Mouse (Mus musculus) MEL (cell line): ENCODE results near the gene Trim8. TPM values are rescaled to one million over a fixed set of nuclear protein-coding genes. Genes with fewer than 3 reads are reported as not detected.

Experiments
- DNase-seq: peaks from one replicate; pipeline ENCODE4 v3.0.0; 2011; ENCODE audit warnings: low read depth, low spot score
- H3K27ac ChIP-seq: 2 replicates; pipeline ENCODE4 v1.5.1; 2012; ENCODE audit warnings: low read depth, mild to moderate bottlenecking, control low read depth, low read length, moderate library complexity; ENCODE audit not compliant: control insufficient read depth
- H3K27me3 ChIP-seq, 2 experiments: fragments of 150-350 bp in 1 of 2; sonication (generic) in 1 of 2; 2 replicates each; pipeline ENCODE4 v1.6.1; 2012; ENCODE audit warnings: low read length in 2 of 2, mild to moderate bottlenecking in 2 of 2, improper control_type of control experiment in 1 of 2, moderate library complexity in 1 of 2; ENCODE audit not compliant: insufficient read depth in 2 of 2, control insufficient read depth in 1 of 2
- H3K36me3 ChIP-seq, 2 experiments: 2 replicates each; pipeline ENCODE4 v1.6.1; 2012 to 2014; ENCODE audit warnings: low read length in 2 of 2, improper control_type of control experiment in 1 of 2, inconsistent platforms in 1 of 2, mild to moderate bottlenecking in 1 of 2; ENCODE audit not compliant: insufficient read depth in 2 of 2, control insufficient read depth in 1 of 2
- H3K4me1 ChIP-seq, 2 experiments: fragments of 150-350 bp in 1 of 2; sonication (generic) in 1 of 2; 2 replicates each; pipeline ENCODE4 v1.6.1; 2012; ENCODE audit warnings: low read length in 2 of 2, improper control_type of control experiment in 1 of 2, mild to moderate bottlenecking in 1 of 2; ENCODE audit not compliant: insufficient read depth in 2 of 2, control insufficient read depth in 1 of 2
- H3K4me3 ChIP-seq, 2 experiments: fragments of 150-350 bp in 1 of 2; sonication (generic) in 1 of 2; 2 replicates each; pipeline ENCODE4 v1.5.1; 2012; ENCODE audit warnings: low read depth in 2 of 2, low read length in 2 of 2, mild to moderate bottlenecking in 2 of 2, moderate library complexity in 2 of 2, control low read depth in 1 of 2, improper control_type of control experiment in 1 of 2; ENCODE audit not compliant: control insufficient read depth in 1 of 2, insufficient read depth in 1 of 2
- H3K79me2 ChIP-seq: 2 replicates; pipeline ENCODE4 v1.6.1; 2012; ENCODE audit warnings: mild to moderate bottlenecking, low read length, moderate library complexity; ENCODE audit not compliant: control insufficient read depth, poor library complexity, insufficient read depth
- H3K9ac ChIP-seq: 2 replicates; pipeline ENCODE4 v1.6.1; 2012; ENCODE audit warnings: low read depth, mild to moderate bottlenecking, control low read depth, low read length, moderate library complexity; ENCODE audit not compliant: control insufficient read depth, poor library complexity, severe bottlenecking
- H3K9me3 ChIP-seq: fragments of 150-350 bp; sonication (generic); replicated peaks from 2 replicates; pipeline ENCODE4 v1.6.1; 2012; ENCODE audit warnings: mild to moderate bottlenecking, low read length, improper control_type of control experiment, moderate library complexity; ENCODE audit not compliant: insufficient read depth
- BHLHE40 ChIP-seq: IDR thresholded peaks from 2 replicates; pipeline ENCODE4 v1.6.1; 2012; ENCODE audit warnings: low read depth, mild to moderate bottlenecking, inconsistent platforms, low read length, improper control_type of control experiment, borderline replicate concordance
- CHD1 ChIP-seq: IDR thresholded peaks from 2 replicates; pipeline ENCODE4 v1.6.1; 2012; ENCODE audit warnings: low read depth, mild to moderate bottlenecking, inconsistent platforms, low read length, improper control_type of control experiment
- CHD2 ChIP-seq: IDR thresholded peaks from 2 replicates; pipeline ENCODE4 v1.6.1; 2011; ENCODE audit warnings: low read length, improper control_type of control experiment
- CTCF ChIP-seq, 3 experiments: IDR thresholded peaks in 2 of 3; conservative IDR thresholded peaks in 1 of 3; 2 replicates each; pipeline ENCODE4 v1.5.1; 2011 to 2012; ENCODE audit warnings: low read length in 3 of 3, low read depth in 2 of 3, mild to moderate bottlenecking in 2 of 3, improper control_type of control experiment in 1 of 3, inconsistent platforms in 1 of 3, mixed read lengths in 1 of 3, moderate library complexity in 1 of 3; ENCODE audit not compliant: control insufficient read depth in 1 of 3, insufficient read depth in 1 of 3, poor library complexity in 1 of 3, severe bottlenecking in 1 of 3
- E2F4 ChIP-seq: IDR thresholded peaks from 2 replicates; pipeline ENCODE4 v1.6.1; 2011; ENCODE audit warnings: low read depth, low read length, improper control_type of control experiment, borderline replicate concordance
- ELF1 ChIP-seq: IDR thresholded peaks from 2 replicates; pipeline ENCODE4 v1.6.1; 2014; ENCODE audit warnings: low read depth, mild to moderate bottlenecking, inconsistent platforms, low read length, improper control_type of control experiment, moderate library complexity
- EP300 ChIP-seq, 2 experiments: IDR thresholded peaks; 2 replicates each; pipeline ENCODE4 v1.6.1; 2011; ENCODE audit warnings: improper control_type of control experiment in 2 of 2, low read length in 2 of 2, low read depth in 1 of 2, mild to moderate bottlenecking in 1 of 2
- ETS1 ChIP-seq: IDR thresholded peaks from 2 replicates; pipeline ENCODE4 v1.6.1; 2012; ENCODE audit warnings: low read depth, mild to moderate bottlenecking, inconsistent platforms, low read length, improper control_type of control experiment, moderate library complexity
- GABPA ChIP-seq: IDR thresholded peaks from 2 replicates; pipeline ENCODE4 v1.6.1; 2012; ENCODE audit warnings: low read depth, mild to moderate bottlenecking, inconsistent platforms, low read length, improper control_type of control experiment, moderate library complexity
- HCFC1 ChIP-seq: IDR thresholded peaks from 2 replicates; pipeline ENCODE4 v1.6.1; 2012; ENCODE audit warnings: low read depth, mild to moderate bottlenecking, inconsistent platforms, low read length, improper control_type of control experiment, moderate library complexity
- JUND ChIP-seq: IDR thresholded peaks from 2 replicates; pipeline ENCODE4 v1.6.1; 2011; ENCODE audit warnings: low read depth, mild to moderate bottlenecking, improper control_type of control experiment, low read length
- KAT2A ChIP-seq: conservative IDR thresholded peaks from 2 replicates; pipeline ENCODE4 v1.6.1; 2012; ENCODE audit warnings: low read depth, low read length, improper control_type of control experiment, inconsistent platforms
- MAFK ChIP-seq: IDR thresholded peaks from 2 replicates; pipeline ENCODE4 v1.6.1; 2011; ENCODE audit warnings: low read depth, mild to moderate bottlenecking, low read length, improper control_type of control experiment, borderline replicate concordance
- MAX ChIP-seq: IDR thresholded peaks from 2 replicates; pipeline ENCODE4 v1.6.1; 2011; ENCODE audit warnings: low read length, improper control_type of control experiment
- MAZ ChIP-seq: IDR thresholded peaks from 2 replicates; pipeline ENCODE4 v1.6.1; 2012; ENCODE audit warnings: low read depth, mild to moderate bottlenecking, inconsistent platforms, low read length, improper control_type of control experiment
- MEF2A ChIP-seq: IDR thresholded peaks from 2 replicates; pipeline ENCODE4 v1.6.1; 2014; ENCODE audit warnings: low read depth, mild to moderate bottlenecking, inconsistent platforms, low read length, improper control_type of control experiment; ENCODE audit not compliant: poor library complexity, insufficient replicate concordance, severe bottlenecking; ENCODE audit errors: extremely low read depth
- MYB ChIP-seq: IDR thresholded peaks from 2 replicates; pipeline ENCODE4 v1.6.1; 2011; ENCODE audit warnings: mild to moderate bottlenecking, low read depth, low read length, improper control_type of control experiment
- MYC ChIP-seq: IDR thresholded peaks from 2 replicates; pipeline ENCODE4 v1.6.1; 2011; ENCODE audit warnings: low read depth, mild to moderate bottlenecking, low read length, improper control_type of control experiment, moderate library complexity
- NELFE ChIP-seq: IDR thresholded peaks from 2 replicates; pipeline ENCODE4 v1.6.1; 2011; ENCODE audit warnings: low read depth, low read length, improper control_type of control experiment
- NRF1 ChIP-seq: IDR thresholded peaks from 2 replicates; pipeline ENCODE4 v1.6.1; 2014; ENCODE audit warnings: low read depth, mild to moderate bottlenecking, inconsistent platforms, low read length, improper control_type of control experiment, moderate library complexity; ENCODE audit not compliant: poor library complexity, insufficient read depth, severe bottlenecking
- POLR2AphosphoS2 ChIP-seq: IDR thresholded peaks from 2 replicates; pipeline ENCODE4 v1.6.1; 2011; ENCODE audit warnings: low read length, improper control_type of control experiment
- POLR2AphosphoS5 ChIP-seq: IDR thresholded peaks from 2 replicates; pipeline ENCODE4 v1.6.1; 2012; ENCODE audit warnings: low read depth, borderline replicate concordance, mild to moderate bottlenecking, inconsistent platforms, low read length, moderate library complexity, mixed read lengths
- RAD21 ChIP-seq: IDR thresholded peaks from 2 replicates; pipeline ENCODE4 v1.6.1; 2011; ENCODE audit warnings: mild to moderate bottlenecking, low read depth, low read length, improper control_type of control experiment
- RCOR1 ChIP-seq: IDR thresholded peaks from 2 replicates; pipeline ENCODE4 v1.6.1; 2012; ENCODE audit warnings: low read depth, mild to moderate bottlenecking, inconsistent platforms, low read length, improper control_type of control experiment
- SIN3A ChIP-seq: IDR thresholded peaks from 2 replicates; pipeline ENCODE4 v1.6.1; 2012; ENCODE audit warnings: low read length, improper control_type of control experiment, inconsistent platforms
- TAL1 ChIP-seq: IDR thresholded peaks from 2 replicates; pipeline ENCODE4 v1.6.1; 2012; ENCODE audit warnings: mild to moderate bottlenecking, inconsistent platforms, low read length, moderate library complexity, mixed read lengths
- TBP ChIP-seq: IDR thresholded peaks from 2 replicates; pipeline ENCODE4 v1.8.0; 2011; ENCODE audit warnings: low read depth, low read length, improper control_type of control experiment
- UBTF ChIP-seq: IDR thresholded peaks from 2 replicates; pipeline ENCODE4 v1.6.1; 2012; ENCODE audit warnings: low read depth, mild to moderate bottlenecking, inconsistent platforms, low read length, improper control_type of control experiment, moderate library complexity, borderline replicate concordance; ENCODE audit not compliant: insufficient read depth
- USF1 ChIP-seq: IDR thresholded peaks from 2 replicates; pipeline ENCODE4 v1.6.1; 2014; ENCODE audit warnings: low read depth, mild to moderate bottlenecking, inconsistent platforms, low read length, improper control_type of control experiment, moderate library complexity
- USF2 ChIP-seq, 2 experiments: IDR thresholded peaks; 2 replicates each; pipeline ENCODE4 v1.6.1; 2011 to 2012; ENCODE audit warnings: improper control_type of control experiment in 2 of 2, low read length in 2 of 2, borderline replicate concordance in 1 of 2, inconsistent platforms in 1 of 2, low read depth in 1 of 2, mild to moderate bottlenecking in 1 of 2; ENCODE audit not compliant: insufficient read depth in 1 of 2
- ZC3H11A ChIP-seq: IDR thresholded peaks from 2 replicates; pipeline ENCODE4 v1.6.1; 2012; ENCODE audit warnings: low read depth, mild to moderate bottlenecking, inconsistent platforms, low read length, improper control_type of control experiment
- ZKSCAN1 ChIP-seq: IDR thresholded peaks from 2 replicates; pipeline ENCODE4 v1.6.1; 2012; ENCODE audit warnings: low read depth, mild to moderate bottlenecking, inconsistent platforms, low read length, improper control_type of control experiment, moderate library complexity
- ZMIZ1 ChIP-seq: IDR thresholded peaks from 2 replicates; pipeline ENCODE4 v1.6.1; 2012; ENCODE audit warnings: low read depth, mild to moderate bottlenecking, inconsistent platforms, low read length, improper control_type of control experiment, moderate library complexity
- ZNF384 ChIP-seq: IDR thresholded peaks from 2 replicates; pipeline ENCODE4 v1.6.1; 2012; ENCODE audit warnings: low read depth, mild to moderate bottlenecking, inconsistent platforms, low read length, improper control_type of control experiment
- polyA plus RNA-seq, 2 experiments: library from polyadenylated mRNA; stranded (reverse) in 1 of 2; unstranded in 1 of 2; fragments of >175 nt in 1 of 2; fragments of >200 nt in 1 of 2; gene quantifications; 2 replicates each; pipeline versions ENCODE4 v1.2.1 to v1.2.4; 2012; ENCODE audit warnings: low replicate concordance in 2 of 2, low read depth in 1 of 2; ENCODE audit not compliant: insufficient read length in 2 of 2, insufficient read depth in 1 of 2, missing spikeins in 1 of 2
- total RNA-seq: library from RNA; depleted of rRNA; stranded (reverse); fragments of 300-350 nt; gene quantifications from 2 replicates; pipeline ENCODE4 v1.2.3, GENCODE M21; 2012; rRNA removed

Trim8 gene
- 19.1 and 21.2 TPM in 2 replicates for total RNA-seq
- polyA plus RNA-seq: 10 to 100 TPM in 1 of 2 experiments, not detected in 1; 57.2 TPM

GRCm38 (mm10) chr19:46501401-46502068, at the start of gene Trim8:
Trim8 (plus strand) TSS chr19:46501702.
- Histone ChIP-seq H3K4me1 (peaks cover 5 to 26% of the 10 kb centered on the region in 2 experiments; a peak in 3 of 4 replicates), H3K9me3 (no peaks in the 10 kb centered on the region), H3K36me3 (peaks cover under 1 to 18% of the 10 kb centered on the region in 2 experiments; a peak in 3 of 4 replicates), H3K4me3 (peak within 1 kb of the TSS; percentile 76 to 82), H3K79me2 (peaks cover 58% of the 10 kb centered on the region), H3K9ac (peak within 1 kb of the TSS; percentile 97), H3K27ac (peak within 1 kb of the TSS; percentile 96), H3K27me3 (no peaks in the 10 kb centered on the region)
- peak; percentile 88 for DNase-seq
- TF ChIP-seq SIN3A (peak; percentile 23; the same call in 1 of the 2 replicates), ELF1 (peak; percentile 27; the same call in 1 of the 2 replicates), MEF2A (no peak), NELFE (peak; percentile 59), ZKSCAN1 (no peak), E2F4 (no peak), ZC3H11A (no peak), MAX (peak; percentile 7; the same call in 1 of the 2 replicates), ZNF384 (peak; percentile 96), TBP (no peak; the same call in 1 of the 2 replicates), MYB (0 out of 2 replicates have a peak, but pooled peaks have one; percentile 17), USF2 (IDR thresholded peaks at IDR 0.05; ENCODE audit: borderline replicate concordance in 1 of 2, insufficient read depth in 1 of 2, low read depth in 1 of 2, low read length in 2 of 2) (no peak), POLR2AphosphoS2 (no peak), RAD21 (no peak), BHLHE40 (0 out of 2 replicates have a peak, but pooled peaks have one; percentile 29), CTCF (IDR thresholded peaks at IDR 0.05 in 2 of 3, conservative IDR thresholded peaks at IDR 0.05 in 1 of 3; ENCODE audit: control insufficient read depth in 1 of 3, insufficient read depth in 1 of 3, low read depth in 2 of 3, low read length in 3 of 3, poor library complexity in 1 of 3, severe bottlenecking in 1 of 3) (no peak), RCOR1 (0 out of 2 replicates have a peak, but pooled peaks have one; percentile 5), HCFC1 (0 out of 2 replicates have a peak, but pooled peaks have one; percentile 39), CHD2 (no peak), USF1 (no peak), MAZ (peak; percentile 86), TAL1 (no peak), MYC (no peak), KAT2A (no peak), UBTF (no peak), CHD1 (no peak), EP300 (IDR thresholded peaks at IDR 0.05; ENCODE audit: low read depth in 1 of 2, low read length in 2 of 2) (peak in 1 of 2 experiments; percentile 28; a peak in 1 of 4 replicates), POLR2AphosphoS5 (no peak), GABPA (no peak), JUND (no peak), ETS1 (peak; percentile 56), MAFK (no peak), ZMIZ1 (peak; percentile 61), NRF1 (0 out of 2 replicates have a peak, but pooled peaks have one; percentile 22)
